ENCODE assay signal across 15 mouse cellular contexts in the genomic region with DNA sequence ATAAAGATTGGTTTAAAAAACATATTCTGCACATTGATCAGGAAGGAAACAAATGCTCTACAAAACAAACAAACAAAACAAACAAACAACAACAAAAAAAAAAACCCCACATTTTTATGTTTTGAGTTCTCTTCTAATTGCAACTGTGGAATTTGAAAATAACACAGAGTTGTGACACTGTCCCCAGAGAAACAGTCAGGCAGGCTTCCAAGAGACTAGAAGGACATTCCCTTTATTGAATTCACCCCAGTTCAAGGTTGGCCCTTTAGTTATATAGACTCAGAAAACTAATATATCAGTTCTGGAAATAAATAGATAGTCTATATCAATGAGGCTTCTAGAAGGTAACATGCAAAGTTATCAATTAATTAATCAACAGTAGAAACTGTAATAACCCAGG.
DNase-seq lines count a peak whose midpoint lies in the region.
"Had no signal": no experiment of that assay in that cellular context is flagged by ENCODE, and none has a peak within 500 bp of the region (broad histone marks: within the 10 kb centered on the region; RNA-seq: fewer than 3 reads in every experiment).

No protein-coding gene starts in this region.

- DNase-seq in adrenal gland, postnatal 10 days, result peak; percentile 70
- DNase-seq in adrenal gland, postnatal 4 days (ENCODE audit: low spot score in 2 of 2), result no peak
- peak; percentile 2 for DNase-seq in kidney, postnatal 14 days
- no peak for DNase-seq in kidney, postnatal 25 days
- peak; percentile 58 for DNase-seq in adrenal gland, postnatal 14 days
- DNase-seq in adrenal gland, postnatal 36 days, result peak; percentile 10 to 35
- no peak for DNase-seq in right cerebral cortex, adult 18-20 months
- no peak for DNase-seq in heart, adult 11 months
- DNase-seq: cerebellum, adult 11 months; cerebellum, adult 18-20 months; cerebellum, adult 8-10 months; cerebellum, adult 9-11 months; cerebellum, postnatal 14 days; cerebellum, postnatal 36 days; embryo, embryonic 11 days had no signal

Comparison
In these comparisons a context has a peak if more than half of its experiments do, and no peak if none do; other contexts are left out.
1. DNase-seq: peak in adrenal gland, postnatal 10 days (single experiment), kidney, postnatal 14 days (single experiment), adrenal gland, postnatal 14 days (single experiment) and adrenal gland, postnatal 36 days (2 of 2); none in adrenal gland, postnatal 4 days (0 of 2), kidney, postnatal 25 days (0 of 2), right cerebral cortex, adult 18-20 months (single experiment) and heart, adult 11 months (single experiment).